Mouse (Mus musculus) layer of hippocampus, adult 9-11 months (tissue): Measurements from ENCODE around the gene Rgr.
"Not testable (repeated sequence)": the region's sequence is repeated elsewhere in the genome, so short reads cannot be mapped to it uniquely, and the experiment has no call there.

Source experiments
- DNase-seq: peaks from one replicate; pipeline ENCODE4 v3.0.0; 2022

Rgr gene

DNA sequence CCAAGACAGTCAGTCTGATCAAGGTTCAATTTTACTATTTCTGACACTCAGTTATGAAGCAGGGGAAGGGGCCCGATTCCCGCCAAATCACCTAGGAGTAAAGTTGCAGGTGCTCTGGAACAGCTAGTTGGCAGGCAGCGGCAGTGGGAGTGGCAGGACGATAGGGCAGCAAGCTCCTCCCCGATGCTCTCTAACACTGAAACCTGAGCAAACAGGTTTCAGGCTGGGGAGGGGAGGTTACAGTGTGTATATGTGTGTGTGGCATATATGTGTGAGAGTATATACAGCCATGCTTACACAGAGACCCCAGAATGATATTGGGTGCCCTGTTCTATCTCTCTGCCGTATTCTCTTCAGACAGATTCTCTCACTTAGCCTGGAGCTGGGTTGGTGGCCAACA is 48.0 kb downstream of the Rgr start:
- not testable (repeated sequence) for DNase-seq

DNA sequence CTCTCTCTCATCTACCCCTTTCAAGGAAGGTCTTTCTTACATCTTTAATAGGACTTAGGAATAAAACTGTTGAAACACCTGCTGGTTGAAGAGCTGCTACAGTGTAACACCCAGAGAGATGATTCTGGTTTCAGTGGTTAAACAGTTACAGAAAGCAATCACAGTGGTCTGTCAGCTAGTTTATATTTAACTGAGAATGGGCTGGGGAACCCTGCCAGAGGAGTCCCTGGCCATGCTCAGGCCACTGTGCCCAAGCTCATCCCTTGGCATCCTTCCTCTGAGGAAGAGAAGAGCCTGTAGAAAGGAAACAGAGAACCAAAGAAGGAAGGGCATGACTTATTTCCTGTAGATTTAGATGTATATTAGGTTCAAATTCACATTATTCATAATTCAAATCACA is 59.0 kb downstream of the Rgr start:
- DNase-seq: no peak

DNA sequence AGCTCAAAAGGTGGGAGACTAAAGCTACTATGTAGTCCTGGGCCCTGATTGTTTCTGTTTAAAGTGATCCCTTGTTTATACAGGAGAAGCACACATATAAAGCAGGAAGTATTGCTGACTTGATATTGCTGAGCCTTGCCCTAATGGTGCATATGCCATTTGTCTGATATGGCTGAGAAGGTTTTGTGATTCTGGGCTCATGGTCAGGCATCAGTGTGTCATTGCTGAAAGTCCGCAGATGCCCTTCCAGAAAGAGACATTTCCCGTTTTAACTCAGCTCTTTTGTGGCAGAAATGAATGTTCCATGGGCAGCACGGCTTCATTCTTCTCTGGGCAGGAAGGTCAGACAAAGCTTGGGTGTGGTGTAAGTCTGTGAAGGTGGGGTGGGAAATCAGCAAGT is 63.1 kb downstream of the Rgr start:
- no peak for DNase-seq
